Mouse (Mus musculus) c-Kit-positive CD71-positive TER-119-positive erythroid progenitor cells, embryonic 14.5 days (primary cell): ENCODE results near the gene Bdh1.
"Not testable (repeated sequence)": the region's sequence is repeated elsewhere in the genome, so short reads cannot be mapped to it uniquely, and the experiment has no call there.

Source experiments
- DNase-seq: peaks from one replicate; pipeline ENCODE4 v3.0.0-alpha.2; 2013; ENCODE audit warnings: low spot score

Bdh1 gene

GRCm38 (mm10) chr16:31464953-31465352 lies 42.9 kb downstream of the Bdh1 start:
- peak; percentile 40 for DNase-seq

GRCm38 (mm10) chr16:31465630-31466029 lies 43.5 kb downstream of the Bdh1 start:
- no peak for DNase-seq

- DNase-seq = no peak
Measured at GRCm38 (mm10) chr16:31466106-31466505, 44.0 kb downstream of the Bdh1 start.

- DNase-seq = not testable (repeated sequence)
Measured at GRCm38 (mm10) chr16:31470819-31471218, 48.7 kb downstream of the Bdh1 start.

GRCm38 (mm10) chr16:31471994-31472393 lies 49.9 kb downstream of the Bdh1 start:
- DNase-seq = no peak

GRCm38 (mm10) chr16:31473226-31473625 lies 51.1 kb downstream of the Bdh1 start:
- DNase-seq = no peak

GRCm38 (mm10) chr16:31475123-31475968 lies 53.3 kb downstream of the Bdh1 start:
- no peak for DNase-seq

GRCm38 (mm10) chr16:31476872-31477603 lies 55.0 kb downstream of the Bdh1 start:
- no peak for DNase-seq

- DNase-seq = no peak
Measured at GRCm38 (mm10) chr16:31485336-31485735, 63.3 kb downstream of the Bdh1 start.

- no peak for DNase-seq
Measured at GRCm38 (mm10) chr16:31487266-31487665, 65.2 kb downstream of the Bdh1 start.

- no peak for DNase-seq
Measured at GRCm38 (mm10) chr16:31489096-31489495, 67.0 kb downstream of the Bdh1 start.

- no peak for DNase-seq
Measured at GRCm38 (mm10) chr16:31490967-31491366, 68.9 kb downstream of the Bdh1 start.

GRCm38 (mm10) chr16:31492921-31493549 lies 71.0 kb downstream of the Bdh1 start:
- DNase-seq = no peak

- no peak for DNase-seq
Measured at GRCm38 (mm10) chr16:31493550-31493965, 71.5 kb downstream of the Bdh1 start.

- no peak for DNase-seq
Measured at GRCm38 (mm10) chr16:31493991-31494390, 71.9 kb downstream of the Bdh1 start.

GRCm38 (mm10) chr16:31495356-31495755 lies 73.3 kb downstream of the Bdh1 start:
- DNase-seq = no peak

- DNase-seq = no peak
Measured at GRCm38 (mm10) chr16:31495769-31496168, 73.7 kb downstream of the Bdh1 start.

GRCm38 (mm10) chr16:31498336-31498735 lies 76.3 kb downstream of the Bdh1 start:
- DNase-seq = no peak

- DNase-seq = no peak
Measured at GRCm38 (mm10) chr16:31499021-31499420, 76.9 kb downstream of the Bdh1 start.

- no peak for DNase-seq
Measured at GRCm38 (mm10) chr16:31499681-31500310, 77.7 kb downstream of the Bdh1 start.

- DNase-seq = no peak
Measured at GRCm38 (mm10) chr16:31500532-31500931, 78.5 kb downstream of the Bdh1 start.
